17 mouse cellular contexts compared by ENCODE assay signal in genomic region chr6:53995519-53995918, GRCm38 (mm10). TPM values are rescaled to one million over a fixed set of nuclear protein-coding genes. Genes with fewer than 3 reads are reported as not detected.
DNase-seq lines count a peak whose midpoint lies in the region; ATAC-seq and TF ChIP-seq lines count a peak whose summit lies in the region.
"Had no signal": no experiment of that assay in that cellular context is flagged by ENCODE, and none has a peak within 500 bp of the region (broad histone marks: within the 10 kb centered on the region; RNA-seq: fewer than 3 reads in every experiment).

No protein-coding gene starts in this region.

- H3K27ac ChIP-seq in embryonic facial prominence, embryonic 12.5 days: 0 out of 2 replicates have a peak overlapping the region, but pooled peaks have one; percentile 46
- no peak overlapping the region for H3K27ac ChIP-seq in embryonic facial prominence, embryonic 10.5 days (replicated peaks)
- peak overlapping the region; percentile 44; the same call in 1 of the 2 replicates for H3K27ac ChIP-seq in bone marrow macrophage, adult 2 months (ENCODE audit: insufficient read depth, low read depth, low read length)
- peak overlapping the region; percentile 83 for H3K27ac ChIP-seq in lung, embryonic 16.5 days (ENCODE audit: low read length)
- no peak overlapping the region for H3K27ac ChIP-seq in forebrain, embryonic 11.5 days (ENCODE audit: low read depth, low read length)
- H3K27ac ChIP-seq: embryonic facial prominence, embryonic 13.5 days; heart, embryonic 10.5 days; hindbrain, embryonic 10.5 days; layer of hippocampus, adult 2 months had no signal

- TF ChIP-seq CTCF in bone marrow macrophage, adult 2 months (IDR thresholded peaks at IDR 0.05; ENCODE audit: low read depth, low read length): no peak

- no peaks in the 10 kb centered on the region for H3K27me3 ChIP-seq in embryonic facial prominence, embryonic 12.5 days
- no peaks in the 10 kb centered on the region; the same call in 1 of the 2 replicates for H3K27me3 ChIP-seq in embryonic facial prominence, embryonic 10.5 days (replicated peaks; ENCODE audit: low read depth, poor library complexity, severe bottlenecking)
- H3K27me3 ChIP-seq in lung, embryonic 16.5 days (ENCODE audit: control insufficient read depth, insufficient read depth, low read depth, low read length): no peaks in the 10 kb centered on the region
- no peaks in the 10 kb centered on the region for H3K27me3 ChIP-seq in forebrain, embryonic 11.5 days (ENCODE audit: control insufficient read depth, insufficient read depth, low read length)

- no peak for DNase-seq in embryonic facial prominence, embryonic 10.5 days (ENCODE audit: low spot score)
- peak; percentile 40 for DNase-seq in 3T3-L1 (ENCODE audit: low read depth, low spot score)
- DNase-seq in spleen, postnatal 4 days (ENCODE audit: low spot score in 2 of 2): no peak
- no peak for DNase-seq in forebrain, embryonic 11.5 days (ENCODE audit: low spot score)
- no peak for DNase-seq in thymus, postnatal 36 days
- DNase-seq: cerebellum, adult 9-10 months; left cerebral cortex, postnatal 4 days; midbrain, embryonic 14.5 days had no signal

- no peak overlapping the region for H3K4me2 ChIP-seq in embryonic facial prominence, embryonic 12.5 days (replicated peaks)
- no peak overlapping the region for H3K4me2 ChIP-seq in lung, embryonic 16.5 days (ENCODE audit: low read depth, low read length)
- H3K4me2 ChIP-seq in forebrain, embryonic 11.5 days (ENCODE audit: low read depth, low read length, severe bottlenecking): no peak overlapping the region
- H3K4me2 ChIP-seq: embryonic facial prominence, embryonic 13.5 days had no signal

- 0 out of 2 replicates have a peak, but pooled peaks cover 5% of the 10 kb centered on the region for H3K9me3 ChIP-seq in embryonic facial prominence, embryonic 12.5 days
- peaks cover 7% of the 10 kb centered on the region; the same call in 1 of the 2 replicates for H3K9me3 ChIP-seq in embryonic facial prominence, embryonic 10.5 days
- peaks cover 5% of the 10 kb centered on the region for H3K9me3 ChIP-seq in lung, embryonic 16.5 days (ENCODE audit: control insufficient read depth, low read length)
- no peaks in the 10 kb centered on the region for H3K9me3 ChIP-seq in forebrain, embryonic 11.5 days (ENCODE audit: control insufficient read depth, low read length)
- H3K9me3 ChIP-seq: heart, embryonic 10.5 days had no signal

- no peaks in the 10 kb centered on the region for H3K4me1 ChIP-seq in embryonic facial prominence, embryonic 12.5 days
- peaks cover 10% of the 10 kb centered on the region; the same call in 1 of the 2 replicates for H3K4me1 ChIP-seq in embryonic facial prominence, embryonic 10.5 days
- peaks cover 36% of the 10 kb centered on the region for H3K4me1 ChIP-seq in bone marrow macrophage, adult 2 months (ENCODE audit: control insufficient read depth, insufficient read depth, low read length)
- H3K4me1 ChIP-seq in lung, embryonic 16.5 days (replicated peaks; ENCODE audit: control insufficient read depth, insufficient read depth, low read length): peaks cover 4% of the 10 kb centered on the region; the same call in 1 of the 2 replicates
- H3K4me1 ChIP-seq in forebrain, embryonic 11.5 days (replicated peaks; ENCODE audit: control insufficient read depth, insufficient read depth, low read length): no peaks in the 10 kb centered on the region

- no peak for ATAC-seq in embryonic facial prominence, embryonic 12.5 days (ENCODE audit: insufficient number of reproducible peaks, insufficient read depth, low FRiP score, low TSS enrichment)
- peak; percentile 84 for ATAC-seq in lung, embryonic 16.5 days (ENCODE audit: low read depth)
- ATAC-seq in forebrain, embryonic 11.5 days (replicated peaks; ENCODE audit: low FRiP score): no peak

- no peaks in the 10 kb centered on the region for H3K36me3 ChIP-seq in embryonic facial prominence, embryonic 12.5 days
- no peaks in the 10 kb centered on the region for H3K36me3 ChIP-seq in embryonic facial prominence, embryonic 10.5 days (replicated peaks)
- no peaks in the 10 kb centered on the region for H3K36me3 ChIP-seq in lung, embryonic 16.5 days (ENCODE audit: control insufficient read depth, insufficient read depth, low read length)
- H3K36me3 ChIP-seq in forebrain, embryonic 11.5 days (ENCODE audit: control insufficient read depth, insufficient read depth, low read length): no peaks in the 10 kb centered on the region
- H3K36me3 ChIP-seq: embryonic facial prominence, embryonic 13.5 days; heart, embryonic 10.5 days; hindbrain, embryonic 10.5 days had no signal

- TF ChIP-seq POLR2A in bone marrow macrophage, adult 2 months (IDR thresholded peaks at IDR 0.05; ENCODE audit: borderline replicate concordance, low read depth, low read length): no peak

- WGBS in embryonic facial prominence, embryonic 12.5 days: 46% methylated on average over 4 of the region's 4 CpGs
- 71% methylated on average over 4 of the region's 4 CpGs for WGBS in embryonic facial prominence, embryonic 10.5 days
- 33% methylated on average over 4 of the region's 4 CpGs for WGBS in lung, embryonic 16.5 days
- WGBS in forebrain, embryonic 11.5 days: 79% methylated on average over 4 of the region's 4 CpGs

- no peak overlapping the region for H3K9ac ChIP-seq in embryonic facial prominence, embryonic 12.5 days
- H3K9ac ChIP-seq in lung, embryonic 16.5 days (ENCODE audit: low read length): no peak overlapping the region
- H3K9ac ChIP-seq in forebrain, embryonic 11.5 days (ENCODE audit: low read length): no peak overlapping the region
- H3K9ac ChIP-seq: embryonic facial prominence, embryonic 13.5 days had no signal

- H3K4me3 ChIP-seq in embryonic facial prominence, embryonic 12.5 days: no peak overlapping the region
- no peak overlapping the region for H3K4me3 ChIP-seq in embryonic facial prominence, embryonic 10.5 days
- H3K4me3 ChIP-seq in bone marrow macrophage, adult 2 months (ENCODE audit: insufficient read depth, low read length): no peak overlapping the region
- no peak overlapping the region for H3K4me3 ChIP-seq in lung, embryonic 16.5 days (ENCODE audit: low read length)
- no peak overlapping the region for H3K4me3 ChIP-seq in forebrain, embryonic 11.5 days (ENCODE audit: low read depth, low read length)
- H3K4me3 ChIP-seq: embryonic facial prominence, embryonic 13.5 days; heart, embryonic 10.5 days; hindbrain, embryonic 10.5 days; layer of hippocampus, adult 2 months had no signal

RNA-seq across cellular contexts. Expression of gene Cpvl, which starts 17.0 kb away (rescaled TPM):
- not detected in 2 replicates for polyA plus RNA-seq in embryonic facial prominence, embryonic 12.5 days (2016; fragmentation: Nextera tagmentation; extraction: Ambion mirVana)
- 0.10 and 0.22 TPM in 2 replicates for polyA plus RNA-seq in embryonic facial prominence, embryonic 10.5 days (2016; fragmentation: Nextera tagmentation; extraction: Ambion mirVana)
- not detected in 2 replicates for polyA plus RNA-seq in bone marrow macrophage, adult 2 months (2012; ENCODE audit: insufficient read depth, insufficient read length, missing spikeins)
- 0.10 TPM in 1 of 2 replicates, not detected in the other for polyA plus RNA-seq in lung, embryonic 16.5 days (2015; fragmentation: Nextera tagmentation; extraction: Ambion mirVana)
- 0.12 TPM in 1 of 2 replicates, not detected in the other for polyA plus RNA-seq in forebrain, embryonic 11.5 days (2014; fragmentation: Nextera tagmentation; extraction: Ambion mirVana)
- polyA plus RNA-seq: brain, embryonic 14.5 days; frontal cortex, adult 2 months; heart, embryonic 10.5 days had no signal

RNA-seq across cellular contexts. Expression of gene Chn2, which starts 43.8 kb away (rescaled TPM):
- polyA plus RNA-seq in embryonic facial prominence, embryonic 12.5 days (2016; fragmentation: Nextera tagmentation; extraction: Ambion mirVana): 12.5 and 13.3 TPM in 2 replicates
- polyA plus RNA-seq in embryonic facial prominence, embryonic 10.5 days (2016; fragmentation: Nextera tagmentation; extraction: Ambion mirVana): 10.7 and 11.3 TPM in 2 replicates
- 8.0 and 9.5 TPM in 2 replicates for polyA plus RNA-seq in bone marrow macrophage, adult 2 months (2012; ENCODE audit: insufficient read depth, insufficient read length, missing spikeins)
- polyA plus RNA-seq in lung, embryonic 16.5 days (2015; fragmentation: Nextera tagmentation; extraction: Ambion mirVana): 9.4 and 11.1 TPM in 2 replicates
- polyA plus RNA-seq in forebrain, embryonic 11.5 days (2014; fragmentation: Nextera tagmentation; extraction: Ambion mirVana): 19.6 and 20.3 TPM in 2 replicates

Comparison
In these comparisons a context has a peak if more than half of its experiments do, and no peak if none do; other contexts are left out.
1. H3K27ac ChIP-seq: peak in embryonic facial prominence, embryonic 12.5 days (single experiment), bone marrow macrophage, adult 2 months (single experiment) and lung, embryonic 16.5 days (single experiment); none in embryonic facial prominence, embryonic 10.5 days (single experiment) and forebrain, embryonic 11.5 days (single experiment).